Mouse (Mus musculus) small intestine, adult 2 months (tissue): ENCODE results near the gene Hlcs. TPM values are rescaled to one million over a fixed set of nuclear protein-coding genes. Genes with fewer than 3 reads are reported as not detected.

Experiments
- H3K27ac ChIP-seq: fragments of 200-500 bp; 2 replicates; pipeline ENCODE4 v1.5.1; 2012; ENCODE audit warnings: low read depth, low read length, control low read depth, inconsistent platforms; ENCODE audit not compliant: insufficient read depth
- H3K27me3 ChIP-seq: fragments of 200-500 bp; 2 replicates; pipeline ENCODE4 v1.6.1; 2012; ENCODE audit warnings: mild to moderate bottlenecking, moderate library complexity, low read length, inconsistent platforms; ENCODE audit not compliant: control insufficient read depth, insufficient read depth
- H3K36me3 ChIP-seq: fragments of 200-500 bp; 2 replicates; pipeline ENCODE4 v1.6.1; 2012; ENCODE audit warnings: mild to moderate bottlenecking, low read length, control low read depth, inconsistent platforms; ENCODE audit not compliant: control insufficient read depth, insufficient read depth
- H3K4me1 ChIP-seq: fragments of 200-500 bp; 2 replicates; pipeline ENCODE4 v1.6.1; 2012; ENCODE audit warnings: low read length, inconsistent platforms, mixed read lengths; ENCODE audit not compliant: control insufficient read depth, insufficient read depth, insufficient read length
- H3K4me3 ChIP-seq: fragments of 200-500 bp; 2 replicates; pipeline ENCODE4 v1.5.1; 2012; ENCODE audit warnings: low read depth, mild to moderate bottlenecking, control low read depth, inconsistent platforms, low read length, moderate library complexity
- CTCF ChIP-seq: fragments of 200-500 bp; IDR thresholded peaks from 2 replicates; pipeline ENCODE4 v1.5.1; 2012; ENCODE audit warnings: low read depth, mild to moderate bottlenecking, control low read depth, inconsistent platforms, low read length, moderate library complexity, mixed read lengths; ENCODE audit not compliant: insufficient replicate concordance, insufficient read length; ENCODE audit errors: extremely low read depth
- POLR2A ChIP-seq: fragments of 200-500 bp; IDR thresholded peaks from 2 replicates; pipeline ENCODE4 v1.6.1; 2012; ENCODE audit warnings: low read depth, mild to moderate bottlenecking, control low read depth, inconsistent platforms, low read length, moderate library complexity
- WGBS: fragments of 180-500 bp; shearing (Covaris S2); methylation state at CpG from one replicate; pipeline ENCODE4 v1.1.7; 2018; 5-methylcytosine and 5-hydroxymethylcytosine counted together
- polyA plus RNA-seq: library from polyadenylated mRNA; depleted of rRNA; stranded (reverse); fragments of >200 nt; gene quantifications from 2 replicates; pipeline ENCODE4 v1.2.3, GENCODE M21; 2012

The Hlcs gene
- polyA plus RNA-seq, 1 experiment, result 3.2 TPM

DNA sequence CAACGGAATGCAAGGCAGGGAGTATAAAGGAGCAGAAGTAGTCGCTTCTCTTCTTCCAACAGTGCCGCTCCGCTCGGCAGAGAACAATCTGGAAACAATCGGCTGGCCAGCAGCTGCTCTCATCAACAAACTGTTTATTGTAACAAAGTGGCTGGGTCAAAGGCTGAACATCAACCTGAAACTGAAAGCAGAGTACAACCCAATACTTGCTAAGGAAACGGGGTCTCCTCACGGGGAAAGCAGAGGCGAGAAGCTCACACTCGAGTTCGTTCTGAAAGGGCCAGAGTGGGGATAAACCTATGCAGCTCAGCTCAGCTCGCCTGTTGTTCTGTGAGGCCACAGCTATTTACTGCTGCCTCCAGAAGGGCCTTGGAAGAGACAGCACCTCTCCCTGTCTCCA lies 63.2 kb downstream of the Hlcs start:
- Histone ChIP-seq H3K4me3 (peak overlapping the region; percentile 59), H3K4me1 (peaks cover 10% of the 10 kb centered on the region; the same call in 1 of the 2 replicates), H3K27me3 (no peaks in the 10 kb centered on the region), H3K27ac (peak overlapping the region; percentile 75), H3K36me3 (no peaks in the 10 kb centered on the region)
- WGBS, result 45% methylated on average over 12 of the region's 12 CpGs
- TF ChIP-seq POLR2A, result no peak
- no peak for TF ChIP-seq CTCF

DNA sequence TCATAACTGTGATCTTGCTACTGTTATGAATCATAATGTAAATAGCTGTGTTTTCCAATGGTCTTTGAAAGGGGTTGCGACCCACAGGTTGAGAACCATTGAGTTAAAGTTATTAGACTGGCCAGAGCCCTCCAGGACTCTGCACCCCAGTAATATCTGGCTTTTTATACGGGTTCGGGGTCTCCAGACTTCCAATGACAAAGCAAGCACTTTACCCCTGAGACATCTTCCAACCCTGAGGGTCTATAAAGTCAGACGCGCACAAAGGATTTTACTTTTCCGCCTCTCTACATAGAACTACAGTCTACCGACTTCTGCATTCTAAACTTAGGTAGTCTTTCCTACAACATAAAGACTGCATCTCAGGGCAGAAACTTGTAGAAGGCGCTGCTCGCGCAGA lies 63.7 kb downstream of the Hlcs start:
- 83% methylated on average over 10 of the region's 10 CpGs for WGBS
- Histone ChIP-seq H3K36me3 (no peaks in the 10 kb centered on the region), H3K4me3 (peak overlapping the region; percentile 59), H3K4me1 (peaks cover 10% of the 10 kb centered on the region; the same call in 1 of the 2 replicates), H3K27ac (no peak overlapping the region), H3K27me3 (no peaks in the 10 kb centered on the region)
- TF ChIP-seq POLR2A (no peak), CTCF (no peak)

DNA sequence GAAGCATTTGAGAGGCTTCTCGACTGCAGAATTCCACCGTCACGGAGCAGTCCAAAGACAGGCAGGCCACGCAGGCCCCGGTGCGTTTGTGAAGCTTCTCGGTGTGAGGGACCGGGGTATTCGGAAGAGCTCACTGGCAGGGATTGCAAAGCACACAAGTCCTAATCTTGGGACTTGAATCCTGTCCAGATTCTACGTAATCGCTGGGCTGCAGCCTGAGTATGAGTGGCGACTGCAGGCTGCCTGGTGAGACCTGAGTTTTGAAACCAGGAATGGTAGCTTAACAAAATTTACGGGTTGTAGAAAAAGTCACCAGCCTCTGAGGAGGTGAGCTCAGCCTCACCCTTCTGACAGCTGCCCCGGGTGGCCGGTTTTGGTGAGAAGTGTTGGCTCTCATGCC lies 64.7 kb downstream of the Hlcs start:
- Histone ChIP-seq H3K27ac (no peak overlapping the region), H3K27me3 (no peaks in the 10 kb centered on the region), H3K36me3 (no peaks in the 10 kb centered on the region), H3K4me1 (peaks cover 10% of the 10 kb centered on the region; the same call in 1 of the 2 replicates), H3K4me3 (no peak overlapping the region)
- WGBS, result 95% methylated on average over 15 of the region's 15 CpGs
- TF ChIP-seq POLR2A (no peak), CTCF (no peak)

DNA sequence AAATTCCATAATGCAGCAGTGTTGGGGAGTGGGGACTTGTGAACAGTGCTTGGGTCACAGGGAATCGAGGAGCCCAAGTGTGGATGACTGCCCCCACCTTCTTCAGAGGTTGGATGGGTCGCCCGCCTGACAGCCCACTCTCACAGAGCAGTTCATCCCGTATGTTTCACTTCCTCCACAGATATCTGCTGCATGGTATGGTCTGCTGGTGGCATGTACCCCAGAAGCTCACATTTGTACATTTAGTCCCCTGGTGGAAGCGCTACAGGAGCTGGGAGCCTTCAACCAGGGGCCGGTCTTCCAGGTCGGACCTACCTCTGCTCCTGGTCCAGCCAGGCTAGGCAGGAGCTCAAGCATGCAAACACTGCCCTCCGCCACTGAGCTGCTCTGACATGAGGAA lies 66.4 kb downstream of the Hlcs start:
- TF ChIP-seq CTCF (no peak), POLR2A (no peak)
- no peak overlapping the region for H3K4me3 ChIP-seq
- peaks cover 10% of the 10 kb centered on the region; the same call in 1 of the 2 replicates for H3K4me1 ChIP-seq
- no peak overlapping the region for H3K27ac ChIP-seq
- H3K36me3 ChIP-seq, result no peaks in the 10 kb centered on the region
- no peaks in the 10 kb centered on the region for H3K27me3 ChIP-seq
- WGBS, result 90% methylated on average over 8 of the region's 8 CpGs

DNA sequence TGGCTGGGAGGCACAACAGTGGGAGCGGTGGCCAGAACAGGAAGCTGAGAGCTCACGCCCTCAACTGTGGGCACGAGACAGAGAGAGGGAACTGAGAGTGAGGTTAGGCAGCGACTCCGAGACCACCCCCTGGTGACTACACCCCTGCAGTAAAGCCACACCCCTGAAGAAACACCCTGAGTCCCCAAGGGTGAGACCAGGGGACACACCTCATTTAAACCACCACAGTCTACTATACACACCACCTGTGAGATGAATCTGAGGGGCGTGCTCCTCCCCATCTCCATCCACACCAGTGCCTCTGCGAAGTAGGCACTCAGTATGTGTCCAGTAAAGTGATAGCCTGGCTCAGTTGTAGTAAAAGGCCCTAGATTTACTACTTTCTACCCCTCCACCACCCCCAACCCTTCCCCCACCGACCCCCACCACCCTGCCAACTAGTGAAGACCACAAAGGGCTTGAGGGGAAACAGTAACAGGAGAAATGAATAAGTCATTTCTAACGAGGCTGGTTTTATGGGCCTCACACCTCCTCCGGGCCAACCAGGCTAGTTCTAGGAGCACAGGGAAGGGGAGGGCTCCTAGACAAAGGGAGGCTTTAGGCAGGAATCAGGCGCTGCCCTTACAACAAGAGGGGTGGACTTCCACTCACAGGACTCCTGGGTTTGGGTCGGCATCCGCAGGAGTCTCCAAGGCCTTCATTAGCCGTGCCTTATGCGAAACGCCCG lies 67.2 kb downstream of the Hlcs start:
- Histone ChIP-seq H3K4me3 (peak overlapping the region; percentile 15; the same call in 1 of the 2 replicates), H3K4me1 (peaks cover 10% of the 10 kb centered on the region; the same call in 1 of the 2 replicates), H3K27ac (no peak overlapping the region), H3K27me3 (no peaks in the 10 kb centered on the region), H3K36me3 (no peaks in the 10 kb centered on the region)
- WGBS, result 81% methylated on average over 17 of the region's 17 CpGs
- TF ChIP-seq CTCF (no peak), POLR2A (no peak)

DNA sequence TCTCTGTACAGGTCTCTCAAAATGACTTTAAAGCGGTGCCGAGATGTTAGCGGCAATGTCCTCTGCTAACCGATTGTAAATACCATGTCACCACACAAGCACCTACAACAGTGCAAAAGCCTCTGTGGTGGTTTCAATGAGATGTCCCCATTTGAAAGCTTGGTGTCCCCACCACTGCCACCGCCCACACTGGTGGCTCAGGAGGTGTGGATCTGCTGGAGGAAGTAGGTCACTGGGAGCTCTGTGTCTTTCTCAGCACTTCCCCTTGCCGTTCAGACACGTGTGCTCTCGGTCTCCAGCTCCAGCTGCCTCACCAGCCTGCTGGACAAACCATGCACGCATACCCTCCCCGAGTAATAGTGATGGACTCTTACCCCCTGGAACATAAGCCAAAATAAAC lies 72.2 kb downstream of the Hlcs start:
- Histone ChIP-seq H3K27ac (peak overlapping the region; percentile 51; the same call in 1 of the 2 replicates), H3K36me3 (no peaks in the 10 kb centered on the region), H3K4me1 (peaks cover 8% of the 10 kb centered on the region), H3K27me3 (no peaks in the 10 kb centered on the region), H3K4me3 (no peak overlapping the region)
- 80% methylated on average over 10 of the region's 10 CpGs for WGBS
- no peak for TF ChIP-seq POLR2A
- TF ChIP-seq CTCF, result no peak

DNA sequence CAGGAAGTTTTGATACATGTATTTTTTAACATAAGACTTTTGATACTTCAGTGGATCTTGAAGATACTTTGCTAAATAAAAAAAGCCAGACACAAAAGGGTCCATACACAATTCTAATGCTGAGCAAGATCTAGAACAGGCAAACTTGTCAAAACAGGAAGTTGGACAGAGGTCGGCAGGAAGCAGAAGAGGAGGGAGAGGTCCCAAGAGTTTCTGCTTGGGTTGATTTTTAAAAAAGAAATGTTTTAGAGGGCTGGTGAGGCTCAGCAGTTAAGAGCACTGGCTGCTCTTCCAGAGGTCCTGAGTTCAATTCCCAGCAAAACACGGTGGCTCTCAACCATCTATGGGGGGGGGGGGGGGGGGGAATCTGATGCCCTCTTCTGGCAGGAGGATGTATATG lies 73.2 kb downstream of the Hlcs start:
- Histone ChIP-seq H3K27me3 (no peaks in the 10 kb centered on the region), H3K27ac (no peak overlapping the region), H3K4me1 (peaks cover 7% of the 10 kb centered on the region), H3K4me3 (no peak overlapping the region), H3K36me3 (no peaks in the 10 kb centered on the region)
- WGBS, result 25% methylated on average over 2 of the region's 2 CpGs
- TF ChIP-seq CTCF (no peak; the same call in 1 of the 2 replicates), POLR2A (no peak)
